Mouse (Mus musculus) C2C12 (cell line): ENCODE measurements around the gene Aldh9a1. TPM values are rescaled to one million over a fixed set of nuclear protein-coding genes. Genes with fewer than 3 reads are reported as not detected.
A peak's percentile ranks its signal among the peaks of the same experiment; 100 is the strongest.

Experiments
- H3K27me3 ChIP-seq: one replicate; pipeline ENCODE4 v1.6.1; 2011; ENCODE audit not compliant: control insufficient read depth, insufficient read depth, insufficient read length
- H3K36me3 ChIP-seq: one replicate; pipeline ENCODE4 v1.6.1; 2011; ENCODE audit not compliant: control insufficient read depth, insufficient read depth
- H3K4me3 ChIP-seq: one replicate; pipeline ENCODE4 v1.5.1; 2011; ENCODE audit warnings: mild to moderate bottlenecking, control low read depth; ENCODE audit not compliant: poor library complexity, insufficient read depth, severe bottlenecking
- H3K79me2 ChIP-seq: one replicate; pipeline ENCODE4 v1.6.1; 2011; ENCODE audit not compliant: control insufficient read depth, insufficient read depth
- H3K79me3 ChIP-seq: one replicate; pipeline ENCODE4 v1.6.1; 2011; ENCODE audit warnings: low read depth, control low read depth
- H3ac ChIP-seq: one replicate; pipeline ENCODE3; 2011; ENCODE audit warnings: low read depth; ENCODE audit not compliant: control insufficient read depth, insufficient read length
- CEBPB ChIP-seq: IDR thresholded peaks from one replicate; pipeline ENCODE4 v1.6.1; 2011; ENCODE audit warnings: low read depth, mild to moderate bottlenecking, control low read depth, moderate library complexity
- CTCF ChIP-seq: IDR thresholded peaks from one replicate; pipeline ENCODE4 v1.5.1; 2011; ENCODE audit not compliant: control insufficient read depth, insufficient read depth, insufficient read length
- FOSL1 ChIP-seq: IDR thresholded peaks from one replicate; pipeline ENCODE4 v1.8.0; 2011; ENCODE audit warnings: mild to moderate bottlenecking, low read length; ENCODE audit not compliant: poor library complexity, insufficient read depth, severe bottlenecking
- MAX ChIP-seq: IDR thresholded peaks from one replicate; pipeline ENCODE4 v1.6.1; 2011; ENCODE audit warnings: mild to moderate bottlenecking, control low read depth
- MYOD1 ChIP-seq: IDR thresholded peaks from one replicate; pipeline ENCODE4 v1.6.1; 2011; ENCODE audit warnings: low read depth; ENCODE audit not compliant: control insufficient read depth, insufficient read length
- MYOG ChIP-seq: IDR thresholded peaks from one replicate; pipeline ENCODE4 v1.6.1; 2011; ENCODE audit not compliant: control insufficient read depth, insufficient read length; ENCODE audit errors: extremely low read depth
- USF1 ChIP-seq: IDR thresholded peaks from one replicate; pipeline ENCODE4 v1.6.1; 2011; ENCODE audit warnings: low read depth, mild to moderate bottlenecking, control low read depth, moderate library complexity
- polyA plus RNA-seq: library from polyadenylated mRNA; unstranded; fragments of >200 nt; fragmentation: generic; extraction: Trizol; gene quantifications from one replicate; pipeline ENCODE4 v1.2.1, GENCODE M21; 2012; ENCODE audit warnings: missing spikeins

Aldh9a1 gene
- polyA plus RNA-seq, 1 experiment = 29.4 TPM

GRCm38 (mm10) chr1:167308261-167309054 is 41.3 kb upstream of the Aldh9a1 start, which contains the start of gene Tmco1:
Gene Tmco1 (plus strand): TSS chr1:167308378.
- H3K27me3 ChIP-seq = no peaks in the 10 kb centered on the region
- peak within 1 kb of the TSS; percentile 91 for H3K4me3 ChIP-seq
- peak within 1 kb of the TSS; percentile 96 for H3ac ChIP-seq
- H3K79me2 ChIP-seq = peaks cover 39% of the 10 kb centered on the region
- H3K79me3 ChIP-seq = peaks cover 18% of the 10 kb centered on the region
- H3K36me3 ChIP-seq = peaks cover 5% of the 10 kb centered on the region
- TF ChIP-seq MYOG (no peak), MAX (no peak), MYOD1 (no peak), CEBPB (no peak), USF1 (no peak), FOSL1 (no peak), CTCF (no peak)

GRCm38 (mm10) chr1:167312367-167312766 is 37.4 kb upstream of the Aldh9a1 start:
- Histone ChIP-seq H3K36me3 (peaks cover 24% of the 10 kb centered on the region), H3K79me2 (peaks cover 34% of the 10 kb centered on the region), H3ac (no peak overlapping the region), H3K79me3 (peaks cover 18% of the 10 kb centered on the region), H3K27me3 (no peaks in the 10 kb centered on the region), H3K4me3 (no peak overlapping the region)
- TF ChIP-seq CTCF = no peak
- no peak for TF ChIP-seq MAX
- TF ChIP-seq MYOD1 = no peak
- TF ChIP-seq USF1 = no peak
- no peak for TF ChIP-seq CEBPB
- TF ChIP-seq MYOG = no peak
- no peak for TF ChIP-seq FOSL1

- Histone ChIP-seq H3K79me2 (peaks cover 26% of the 10 kb centered on the region), H3K4me3 (no peak overlapping the region), H3ac (no peak overlapping the region), H3K79me3 (peaks cover 14% of the 10 kb centered on the region), H3K36me3 (peaks cover 32% of the 10 kb centered on the region), H3K27me3 (no peaks in the 10 kb centered on the region)
- no peak for TF ChIP-seq CEBPB
- TF ChIP-seq MYOG = no peak
- no peak for TF ChIP-seq MAX
- no peak for TF ChIP-seq MYOD1
- TF ChIP-seq CTCF = no peak
- TF ChIP-seq FOSL1 = no peak
- TF ChIP-seq USF1 = no peak
Observed at GRCm38 (mm10) chr1:167313220-167313619, 36.6 kb upstream of the Aldh9a1 start.

- no peaks in the 10 kb centered on the region for H3K79me3 ChIP-seq
- H3K4me3 ChIP-seq = no peak overlapping the region
- no peaks in the 10 kb centered on the region for H3K79me2 ChIP-seq
- H3ac ChIP-seq = no peak overlapping the region
- TF ChIP-seq MYOD1 (no peak), USF1 (no peak), MYOG (no peak), MAX (no peak), FOSL1 (no peak), CTCF (no peak), CEBPB (no peak)
- peaks cover 72% of the 10 kb centered on the region for H3K36me3 ChIP-seq
- H3K27me3 ChIP-seq = no peaks in the 10 kb centered on the region
Observed at GRCm38 (mm10) chr1:167321691-167322090, 28.1 kb upstream of the Aldh9a1 start.

GRCm38 (mm10) chr1:167328776-167329175 is 21.0 kb upstream of the Aldh9a1 start:
- Histone ChIP-seq H3K27me3 (no peaks in the 10 kb centered on the region), H3K36me3 (peaks cover 67% of the 10 kb centered on the region), H3ac (no peak overlapping the region), H3K79me2 (no peaks in the 10 kb centered on the region), H3K79me3 (no peaks in the 10 kb centered on the region), H3K4me3 (no peak overlapping the region)
- TF ChIP-seq CTCF (no peak), MYOG (no peak), MAX (no peak), FOSL1 (no peak), CEBPB (no peak), USF1 (no peak), MYOD1 (no peak)
